Mouse (Mus musculus) stomach, embryonic 15.5 days (tissue): ENCODE measurements around the gene Fam198b. TPM values are rescaled to one million over a fixed set of nuclear protein-coding genes. Genes with fewer than 3 reads are reported as not detected.
A peak's percentile ranks its signal among the peaks of the same experiment; 100 is the strongest.

Experiments used
- ATAC-seq: fragments of 200-750 bp; cut with Nextera tagmentation; 2 replicates; pipeline ENCODE4 v1.8.0; 2017; ENCODE audit warnings: low read depth, moderate number of reproducible peaks, moderate TSS enrichment; ENCODE audit not compliant: insufficient read depth, low FRiP score
- H3K27ac ChIP-seq: fragments of 300-500 bp; sonication (generic); 2 replicates; pipeline ENCODE4 v1.5.1; 2015; ENCODE audit warnings: mild to moderate bottlenecking, inconsistent platforms
- H3K27me3 ChIP-seq: fragments of 300-500 bp; sonication (generic); replicated peaks from 2 replicates; pipeline ENCODE4 v1.6.1; 2015; ENCODE audit warnings: inconsistent platforms
- H3K36me3 ChIP-seq: fragments of 300-500 bp; sonication (generic); 2 replicates; pipeline ENCODE4 v1.6.1; 2015; ENCODE audit warnings: inconsistent platforms
- H3K4me1 ChIP-seq: fragments of 300-500 bp; sonication (generic); 2 replicates; pipeline ENCODE4 v1.6.1; 2015; ENCODE audit warnings: inconsistent platforms
- H3K4me2 ChIP-seq: fragments of 300-500 bp; sonication (generic); 2 replicates; pipeline ENCODE4 v1.6.1; 2015; ENCODE audit warnings: mild to moderate bottlenecking, inconsistent platforms
- H3K4me3 ChIP-seq: fragments of 300-500 bp; sonication (generic); replicated peaks from 2 replicates; pipeline ENCODE4 v1.5.1; 2015; ENCODE audit warnings: inconsistent platforms
- H3K9ac ChIP-seq: fragments of 300-500 bp; sonication (generic); 2 replicates; pipeline ENCODE4 v1.6.1; 2015; ENCODE audit warnings: inconsistent platforms
- H3K9me3 ChIP-seq: fragments of 300-500 bp; sonication (generic); 2 replicates; pipeline ENCODE4 v1.6.1; 2016; ENCODE audit warnings: inconsistent platforms
- WGBS: fragments of 180-500 bp; shearing (Covaris S2); methylation state at CpG from one replicate; pipeline ENCODE4 v1.1.7; 2015; 5-methylcytosine and 5-hydroxymethylcytosine counted together
- polyA plus RNA-seq: library from polyadenylated mRNA; unstranded; fragments of >200 nt; fragmentation: Nextera tagmentation; extraction: Ambion mirVana; gene quantifications from 2 replicates; pipeline ENCODE4 v1.2.1, GENCODE M21; 2015

Fam198b gene
- polyA plus RNA-seq, 1 experiment from 2014 or later: 17.0 TPM

DNA sequence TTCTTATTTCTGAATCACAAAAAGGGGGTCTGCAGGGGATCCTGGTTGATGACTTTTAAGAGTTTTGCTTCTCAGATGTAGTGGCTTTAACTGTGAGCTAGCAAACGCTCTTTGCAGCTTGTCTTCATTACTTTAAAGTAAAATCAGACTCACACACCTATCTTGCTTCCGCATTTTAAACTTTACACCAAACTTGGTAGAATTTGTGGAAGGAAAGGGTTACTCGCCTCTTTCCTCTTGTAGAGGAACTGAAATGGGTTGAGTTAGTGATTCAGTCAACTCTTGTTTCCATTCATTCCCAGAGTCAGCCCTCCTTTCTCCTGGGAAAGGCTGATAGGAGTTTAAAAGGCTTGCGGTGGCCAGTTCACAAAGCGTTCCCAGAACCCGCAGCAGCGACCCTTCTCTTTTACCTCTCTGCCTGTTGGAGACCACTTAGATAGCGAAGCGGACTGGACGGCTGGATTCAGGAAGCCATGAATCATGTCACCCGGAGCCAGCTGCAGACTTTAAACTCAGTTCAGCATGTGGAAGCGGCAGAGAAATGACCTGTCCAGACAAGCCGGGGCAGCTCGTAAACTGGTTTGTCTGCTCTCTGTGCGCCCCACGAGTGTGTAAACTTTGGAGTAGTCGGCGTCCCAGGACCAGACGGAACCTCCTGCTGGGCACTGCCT is 1.5 kb downstream of the Fam198b start:
- H3K4me1 ChIP-seq: peaks cover 22% of the 10 kb centered on the region
- peak overlapping the region; percentile 82 for H3K27ac ChIP-seq
- H3K9me3 ChIP-seq: no peaks in the 10 kb centered on the region
- no peaks in the 10 kb centered on the region for H3K36me3 ChIP-seq
- ATAC-seq: peak; percentile 85
- peak overlapping the region; percentile 13; the same call in 1 of the 2 replicates for H3K9ac ChIP-seq
- H3K27me3 ChIP-seq: no peaks in the 10 kb centered on the region
- peak overlapping the region; percentile 39 for H3K4me3 ChIP-seq
- H3K4me2 ChIP-seq: peak overlapping the region; percentile 60
- WGBS: 5% methylated on average over 19 of the region's 19 CpGs

DNA sequence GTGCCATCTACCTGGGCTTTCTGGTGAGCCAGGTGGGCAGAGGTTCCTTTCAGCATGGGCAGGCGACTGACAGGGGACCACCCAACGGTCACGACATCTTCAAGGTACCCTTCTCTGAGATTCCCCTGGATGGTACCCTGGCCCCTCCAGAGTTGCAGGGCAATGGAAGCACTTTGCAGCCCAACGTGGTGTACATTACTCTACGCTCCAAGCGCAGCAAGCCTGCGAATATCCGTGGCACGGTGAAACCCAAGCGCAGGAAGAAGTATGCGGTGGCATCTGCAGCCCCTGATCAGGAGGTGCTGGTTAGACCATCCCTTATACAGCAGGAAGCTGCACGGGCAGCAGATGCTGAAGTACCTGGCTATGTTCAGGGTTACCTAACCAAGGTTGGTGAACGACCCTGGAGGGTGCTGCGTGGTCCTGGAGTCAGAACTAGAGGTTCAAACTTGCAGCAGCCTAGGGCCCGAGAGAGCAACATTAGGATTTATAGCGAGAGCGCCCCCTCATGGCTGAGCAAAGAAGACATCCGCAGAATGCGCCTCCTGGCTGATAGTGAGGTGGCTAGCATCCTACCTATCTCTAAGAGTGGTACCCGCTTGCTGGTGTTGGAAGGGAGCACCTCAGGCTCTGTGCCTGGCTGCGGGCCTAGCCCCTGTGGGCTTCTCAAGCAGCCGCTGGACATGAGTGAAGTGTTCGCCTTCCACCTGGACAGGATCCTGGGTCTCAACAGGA is 2.2 kb downstream of the Fam198b start:
- H3K9ac ChIP-seq: no peak overlapping the region; the same call in 1 of the 2 replicates
- peak overlapping the region; percentile 39 for H3K4me3 ChIP-seq
- peak; percentile 49; the same call in 1 of the 2 replicates for ATAC-seq
- 54% methylated on average over 23 of the region's 23 CpGs for WGBS
- no peaks in the 10 kb centered on the region for H3K27me3 ChIP-seq
- peak overlapping the region; percentile 60 for H3K4me2 ChIP-seq
- no peaks in the 10 kb centered on the region for H3K9me3 ChIP-seq
- H3K27ac ChIP-seq: peak overlapping the region; percentile 82
- H3K4me1 ChIP-seq: peaks cover 22% of the 10 kb centered on the region
- no peaks in the 10 kb centered on the region for H3K36me3 ChIP-seq

DNA sequence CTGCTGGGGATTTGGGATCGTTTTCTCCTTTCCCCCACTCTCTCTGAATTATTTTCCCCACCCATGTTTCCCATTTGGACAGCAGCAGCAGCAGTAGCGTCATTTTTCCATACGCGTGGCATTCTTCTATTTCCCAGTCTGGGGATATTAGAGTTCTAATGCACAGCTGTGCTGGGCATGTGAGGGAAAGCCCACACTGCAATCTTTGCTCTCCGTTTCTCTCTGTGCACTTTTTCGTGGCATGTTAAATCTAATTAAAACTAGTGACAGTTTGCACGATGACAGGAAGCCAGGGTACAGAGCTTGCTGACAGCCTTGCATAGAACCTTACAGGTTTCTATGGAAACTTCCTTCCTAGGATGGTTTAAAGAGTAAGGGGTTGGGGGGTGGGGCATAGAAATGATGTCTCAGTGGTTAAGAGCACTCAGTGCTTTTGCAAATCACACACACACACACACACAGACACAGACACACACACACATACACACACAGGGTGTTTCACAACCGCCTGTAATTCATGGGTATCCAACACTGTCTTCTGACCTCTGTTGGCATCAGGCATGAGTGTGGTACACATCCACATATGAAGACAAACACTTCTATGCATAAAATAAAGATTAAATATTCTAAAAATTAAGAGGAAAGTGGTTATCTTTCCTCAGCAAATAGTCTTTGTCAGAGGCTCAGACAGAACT is 3.0 kb downstream of the Fam198b start:
- no peak for ATAC-seq
- Histone ChIP-seq H3K36me3 (no peaks in the 10 kb centered on the region), H3K27me3 (no peaks in the 10 kb centered on the region), H3K9ac (no peak overlapping the region), H3K4me3 (peak overlapping the region; percentile 39), H3K27ac (peak overlapping the region; percentile 82; the same call in 1 of the 2 replicates), H3K4me1 (peaks cover 22% of the 10 kb centered on the region), H3K9me3 (no peaks in the 10 kb centered on the region), H3K4me2 (peak overlapping the region; percentile 60)
- WGBS: 45% methylated on average over 8 of the region's 8 CpGs

DNA sequence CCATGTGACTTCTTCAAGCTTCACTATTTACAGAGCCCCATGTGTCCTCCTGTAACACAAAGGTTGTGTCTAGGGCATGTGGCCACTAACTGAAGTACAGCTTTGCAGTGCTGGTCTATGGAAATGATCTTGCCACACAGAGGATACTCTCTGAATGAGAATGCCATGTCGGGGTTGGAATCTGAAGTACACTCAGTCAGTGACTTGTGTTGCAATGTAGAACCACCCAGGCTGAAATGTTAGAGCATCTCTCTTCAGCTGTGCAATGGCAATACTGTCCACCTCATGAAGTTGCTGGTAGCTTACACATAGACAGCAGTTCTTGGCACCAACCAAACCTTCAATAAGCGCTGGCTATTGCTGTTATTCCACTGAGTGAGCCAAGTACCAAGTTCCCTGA is 3.6 kb downstream of the Fam198b start:
- no peaks in the 10 kb centered on the region for H3K9me3 ChIP-seq
- 83% methylated on average over 2 of the region's 2 CpGs for WGBS
- H3K9ac ChIP-seq: no peak overlapping the region
- H3K27ac ChIP-seq: no peak overlapping the region
- peaks cover 22% of the 10 kb centered on the region for H3K4me1 ChIP-seq
- ATAC-seq: no peak
- peak overlapping the region; percentile 60 for H3K4me2 ChIP-seq
- H3K36me3 ChIP-seq: no peaks in the 10 kb centered on the region
- H3K4me3 ChIP-seq: peak overlapping the region; percentile 39
- H3K27me3 ChIP-seq: no peaks in the 10 kb centered on the region

DNA sequence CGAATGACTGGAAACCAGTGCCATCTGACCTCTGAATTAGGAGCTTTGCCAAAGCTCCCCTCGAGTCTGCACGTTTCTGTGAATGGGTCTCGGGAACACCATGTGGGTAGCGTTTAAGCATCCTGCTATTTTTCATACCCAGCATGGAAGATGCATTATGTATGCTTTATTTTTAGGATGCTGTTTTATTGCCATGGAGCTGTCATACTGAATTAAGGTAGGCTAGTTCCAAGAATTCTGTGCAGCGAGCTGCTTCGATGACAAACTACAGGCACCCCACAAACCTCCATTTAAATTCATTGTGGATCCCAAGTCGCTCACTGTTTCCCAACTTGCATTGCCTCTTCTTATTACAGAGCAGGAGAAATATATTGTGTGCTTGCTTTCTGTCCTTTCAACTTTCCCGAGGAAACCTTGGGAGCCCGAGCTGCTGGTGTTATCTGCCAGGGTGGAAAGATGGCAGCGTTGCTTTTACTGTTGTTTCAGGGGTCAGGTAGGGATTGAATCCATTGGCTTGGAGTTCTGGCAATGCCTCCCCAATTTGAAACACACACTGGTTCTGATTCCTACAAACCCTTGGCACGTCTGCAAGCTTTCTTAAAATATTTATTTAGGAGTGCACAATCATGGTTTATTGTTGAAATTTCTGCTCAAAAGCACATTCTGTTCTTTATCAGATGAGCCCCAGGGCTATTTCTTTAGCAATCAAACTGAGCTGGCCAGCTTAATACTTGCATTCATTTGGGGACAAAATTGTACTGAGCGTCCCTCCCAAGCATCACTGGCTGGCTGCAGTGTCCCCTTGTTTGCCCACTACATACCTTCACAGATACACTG is 13.4 kb downstream of the Fam198b start:
- whole genome bisulfite sequencing: 61% methylated on average over 13 of the region's 13 CpGs
- no peak overlapping the region for H3K27ac ChIP-seq

DNA sequence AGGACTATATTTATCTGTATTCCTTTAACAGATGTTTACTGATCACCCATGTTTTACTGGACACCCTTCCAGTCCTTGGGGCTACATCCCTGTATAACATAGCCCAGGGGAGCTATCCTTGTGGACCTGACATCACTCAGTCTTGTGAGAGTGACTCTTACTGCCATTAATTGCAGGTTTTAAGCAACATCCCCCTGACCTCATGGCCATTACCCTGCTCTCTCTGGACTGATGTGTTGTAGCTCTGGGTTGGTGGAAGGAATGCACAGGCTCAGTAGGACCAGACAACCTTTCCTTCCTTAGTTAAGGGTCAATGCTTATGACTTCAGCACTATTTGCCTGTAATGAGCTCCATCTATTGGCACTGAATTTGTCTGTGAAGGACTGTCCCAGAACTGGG is 14.2 kb downstream of the Fam198b start:
- ATAC-seq: no peak
- no peaks in the 10 kb centered on the region for H3K27me3 ChIP-seq
- no peak overlapping the region for H3K4me3 ChIP-seq
- no peak overlapping the region for H3K27ac ChIP-seq
- no peaks in the 10 kb centered on the region for H3K9me3 ChIP-seq
- H3K4me2 ChIP-seq: no peak overlapping the region
- H3K36me3 ChIP-seq: no peaks in the 10 kb centered on the region
- H3K4me1 ChIP-seq: 0 out of 2 replicates have a peak, but pooled peaks cover 2% of the 10 kb centered on the region
- H3K9ac ChIP-seq: no peak overlapping the region

More for the DNA sequence above, 13.4 kb downstream of the Fam198b start:
- Histone ChIP-seq H3K9ac (no peak overlapping the region), H3K4me2 (no peak overlapping the region), H3K4me3 (no peak overlapping the region), H3K27me3 (no peaks in the 10 kb centered on the region), H3K4me1 (no peaks in the 10 kb centered on the region), H3K36me3 (no peaks in the 10 kb centered on the region), H3K9me3 (no peaks in the 10 kb centered on the region)
- ATAC-seq: no peak

DNA sequence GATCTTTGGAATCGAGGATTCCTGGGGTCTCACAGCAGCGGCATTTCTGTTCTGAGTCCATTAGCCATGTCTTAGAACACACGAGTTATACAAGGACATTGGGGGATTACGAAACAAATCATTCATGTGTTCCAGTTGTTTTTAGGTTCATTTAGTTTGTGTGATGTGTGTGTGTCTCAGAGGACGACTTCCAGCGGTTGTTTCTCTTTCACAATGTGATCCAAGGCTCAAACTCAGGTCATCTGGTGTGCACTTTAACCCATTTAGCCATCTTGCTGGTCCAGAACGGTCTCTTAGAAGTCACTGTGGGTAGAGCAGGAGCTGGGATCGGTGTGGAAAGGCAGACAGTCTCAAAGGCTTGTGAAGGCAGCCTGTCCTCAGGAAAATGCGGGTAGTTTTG is 15.6 kb downstream of the Fam198b start:
- no peak overlapping the region for H3K4me2 ChIP-seq
- no peaks in the 10 kb centered on the region for H3K9me3 ChIP-seq
- H3K4me3 ChIP-seq: no peak overlapping the region
- H3K9ac ChIP-seq: no peak overlapping the region
- ATAC-seq: no peak
- no peaks in the 10 kb centered on the region for H3K36me3 ChIP-seq
- no peaks in the 10 kb centered on the region for H3K27me3 ChIP-seq
- WGBS: 85% methylated on average over 9 of the region's 9 CpGs
- no peak overlapping the region for H3K27ac ChIP-seq
- H3K4me1 ChIP-seq: peaks cover 11% of the 10 kb centered on the region; the same call in 1 of the 2 replicates

DNA sequence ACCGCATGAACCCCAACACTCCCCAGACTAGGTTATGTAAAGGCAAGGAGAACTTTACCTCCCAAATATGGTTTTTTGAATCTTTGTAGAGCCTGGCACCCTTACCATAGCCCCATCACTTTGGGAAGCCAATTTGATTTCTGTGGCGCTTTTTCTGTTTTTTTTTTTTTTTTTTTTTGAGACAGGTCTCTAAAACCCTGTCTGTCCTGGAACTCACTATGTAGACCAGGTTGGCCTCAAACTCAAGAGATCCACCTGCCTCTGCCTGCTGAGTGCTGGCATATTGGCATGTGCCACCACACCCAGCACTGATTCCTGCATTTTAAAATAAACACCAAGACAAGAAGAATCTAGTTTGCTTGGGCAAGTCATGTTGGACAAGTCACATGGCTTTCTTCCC is 16.2 kb downstream of the Fam198b start:
- Histone ChIP-seq H3K4me2 (no peak overlapping the region), H3K4me3 (no peak overlapping the region), H3K4me1 (peaks cover 11% of the 10 kb centered on the region; the same call in 1 of the 2 replicates), H3K9me3 (no peaks in the 10 kb centered on the region), H3K9ac (no peak overlapping the region), H3K36me3 (no peaks in the 10 kb centered on the region), H3K27ac (no peak overlapping the region), H3K27me3 (no peaks in the 10 kb centered on the region)
- ATAC-seq: no peak
- 94% methylated on average over 2 of the region's 2 CpGs for WGBS

DNA sequence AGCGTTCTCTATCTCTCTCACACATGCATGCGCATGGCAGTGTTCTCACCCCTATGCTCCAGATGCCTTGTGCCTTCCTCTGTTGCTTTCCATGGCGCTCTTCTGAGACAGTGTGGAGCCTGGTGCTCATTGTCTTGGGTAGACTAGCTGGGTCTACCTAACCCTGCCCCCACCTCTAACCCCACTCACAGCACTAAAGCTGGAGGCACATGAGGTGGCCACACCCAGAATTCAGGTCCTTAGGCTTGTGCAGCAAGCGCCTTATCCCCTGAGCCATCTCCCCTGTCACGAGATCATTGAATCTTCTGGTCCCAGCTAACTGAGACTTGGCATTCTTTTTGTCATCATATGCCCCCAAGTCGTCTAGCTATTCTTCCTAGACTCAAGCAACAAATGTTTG is 17.0 kb downstream of the Fam198b start:
- no peak overlapping the region for H3K4me3 ChIP-seq
- peaks cover 11% of the 10 kb centered on the region; the same call in 1 of the 2 replicates for H3K4me1 ChIP-seq
- H3K27me3 ChIP-seq: no peaks in the 10 kb centered on the region
- no peak overlapping the region for H3K4me2 ChIP-seq
- ATAC-seq: no peak
- no peak overlapping the region for H3K9ac ChIP-seq
- no peak overlapping the region for H3K27ac ChIP-seq
- H3K36me3 ChIP-seq: no peaks in the 10 kb centered on the region
- H3K9me3 ChIP-seq: no peaks in the 10 kb centered on the region
- WGBS: 86% methylated on average over 6 of the region's 6 CpGs

DNA sequence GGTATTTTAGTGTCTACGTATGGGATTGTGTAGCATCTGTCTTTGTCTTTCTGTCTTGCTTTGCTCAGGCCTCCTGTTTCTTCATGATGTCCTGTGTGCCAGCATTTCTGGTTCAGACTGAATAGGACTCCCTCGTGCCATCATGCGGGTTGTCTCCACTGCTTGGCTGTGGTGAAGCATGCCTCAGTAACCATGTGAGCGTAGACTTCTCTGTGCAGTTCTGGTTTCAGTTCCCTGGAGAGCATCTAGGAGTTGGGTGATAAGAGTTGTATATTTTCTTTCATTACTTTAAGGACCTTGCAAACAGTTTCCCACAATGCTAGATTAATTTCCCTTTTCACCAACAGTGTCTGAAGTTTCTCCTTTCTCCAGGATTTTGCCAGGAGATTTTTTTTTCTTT is 17.4 kb downstream of the Fam198b start:
- H3K4me1 ChIP-seq: peaks cover 11% of the 10 kb centered on the region; the same call in 1 of the 2 replicates
- ATAC-seq: no peak
- no peak overlapping the region for H3K9ac ChIP-seq
- H3K36me3 ChIP-seq: no peaks in the 10 kb centered on the region
- no peak overlapping the region for H3K4me2 ChIP-seq
- H3K27ac ChIP-seq: no peak overlapping the region
- WGBS: 89% methylated on average over 4 of the region's 4 CpGs
- no peaks in the 10 kb centered on the region for H3K9me3 ChIP-seq
- no peaks in the 10 kb centered on the region for H3K27me3 ChIP-seq
- no peak overlapping the region for H3K4me3 ChIP-seq

DNA sequence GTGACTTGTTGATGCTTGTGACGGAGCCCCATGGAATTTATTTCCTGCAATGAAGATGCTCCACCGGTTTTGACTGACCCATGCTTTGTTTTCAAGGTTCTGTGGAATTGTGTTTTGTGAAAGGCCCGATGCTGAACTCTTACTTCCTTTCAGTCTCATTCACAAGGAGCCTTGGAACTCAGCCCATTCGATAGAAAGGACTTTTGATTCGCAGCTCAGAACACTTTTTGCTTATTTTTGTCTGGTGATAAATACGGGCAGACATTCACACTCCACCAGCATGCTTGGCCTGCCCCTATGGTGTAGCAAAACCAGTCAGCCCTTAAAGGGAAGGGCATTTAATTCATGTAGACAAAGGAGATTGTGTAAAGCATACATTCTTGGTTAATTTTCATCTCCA is 19.5 kb downstream of the Fam198b start:
- Histone ChIP-seq H3K4me1 (peaks cover 11% of the 10 kb centered on the region; the same call in 1 of the 2 replicates), H3K4me2 (no peak overlapping the region), H3K36me3 (no peaks in the 10 kb centered on the region), H3K27ac (peak overlapping the region; percentile 32), H3K9ac (no peak overlapping the region), H3K4me3 (no peak overlapping the region), H3K9me3 (no peaks in the 10 kb centered on the region), H3K27me3 (no peaks in the 10 kb centered on the region)
- 46% methylated on average over 6 of the region's 6 CpGs for whole genome bisulfite sequencing
- ATAC-seq: no peak
